Mouse (Mus musculus) urinary bladder, postnatal 36 days (tissue): ENCODE data around the gene Fads3.

Experiments
- DNase-seq, 2 experiments: peaks; one replicate each; pipeline ENCODE4 v3.0.0; 2022; ENCODE audit warnings: low spot score in 2 of 2, mixed read lengths in 1 of 2

The Fads3 gene

DNA sequence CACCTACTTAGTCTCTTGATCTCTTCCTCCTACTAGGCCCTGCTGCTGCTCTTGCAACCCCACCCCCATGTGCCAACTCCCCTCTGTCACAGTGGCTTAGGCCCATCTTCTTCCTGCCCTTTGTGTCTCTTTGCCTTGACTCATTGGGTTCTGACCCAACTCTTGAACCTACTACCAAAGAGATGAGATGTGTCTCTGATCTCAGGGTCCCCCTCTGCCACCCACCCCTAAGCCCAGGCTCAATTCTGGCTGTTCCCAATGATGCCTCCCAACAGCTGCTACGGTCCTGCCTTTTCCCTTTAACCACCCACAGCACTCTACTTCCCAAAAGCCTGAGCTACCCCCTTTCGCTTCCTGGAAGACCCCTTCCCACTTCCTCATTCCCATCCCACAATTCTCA, 19.4 kb upstream of the Fads3 start:
- no peak for DNase-seq

- DNase-seq: no peak
Measured at GRCm38 (mm10) chr19:10022414-10023303, 18.7 kb upstream of the Fads3 start.

DNA sequence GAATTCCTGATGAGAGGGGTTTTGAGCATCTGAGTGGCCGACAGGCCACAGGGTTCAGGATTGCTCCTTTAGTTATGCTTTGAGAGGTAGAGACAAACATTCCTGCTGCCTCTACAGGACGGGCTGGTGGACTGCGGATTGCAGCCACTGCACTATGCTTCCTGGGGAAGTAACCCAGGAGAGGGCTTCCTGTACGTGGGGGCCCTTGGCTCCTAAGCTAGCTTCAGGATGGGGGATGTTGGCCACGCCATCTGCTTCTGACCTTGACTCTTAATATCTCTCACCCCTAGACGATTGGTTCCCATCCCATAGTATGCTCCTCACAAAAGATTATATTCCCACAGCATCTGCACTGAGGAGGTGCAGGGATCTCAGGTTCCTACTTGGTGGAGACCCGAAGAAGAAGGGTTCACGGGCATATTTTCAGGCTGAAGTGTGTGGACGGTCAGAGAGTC, 18.0 kb upstream of the Fads3 start:
- DNase-seq: no peak

DNA sequence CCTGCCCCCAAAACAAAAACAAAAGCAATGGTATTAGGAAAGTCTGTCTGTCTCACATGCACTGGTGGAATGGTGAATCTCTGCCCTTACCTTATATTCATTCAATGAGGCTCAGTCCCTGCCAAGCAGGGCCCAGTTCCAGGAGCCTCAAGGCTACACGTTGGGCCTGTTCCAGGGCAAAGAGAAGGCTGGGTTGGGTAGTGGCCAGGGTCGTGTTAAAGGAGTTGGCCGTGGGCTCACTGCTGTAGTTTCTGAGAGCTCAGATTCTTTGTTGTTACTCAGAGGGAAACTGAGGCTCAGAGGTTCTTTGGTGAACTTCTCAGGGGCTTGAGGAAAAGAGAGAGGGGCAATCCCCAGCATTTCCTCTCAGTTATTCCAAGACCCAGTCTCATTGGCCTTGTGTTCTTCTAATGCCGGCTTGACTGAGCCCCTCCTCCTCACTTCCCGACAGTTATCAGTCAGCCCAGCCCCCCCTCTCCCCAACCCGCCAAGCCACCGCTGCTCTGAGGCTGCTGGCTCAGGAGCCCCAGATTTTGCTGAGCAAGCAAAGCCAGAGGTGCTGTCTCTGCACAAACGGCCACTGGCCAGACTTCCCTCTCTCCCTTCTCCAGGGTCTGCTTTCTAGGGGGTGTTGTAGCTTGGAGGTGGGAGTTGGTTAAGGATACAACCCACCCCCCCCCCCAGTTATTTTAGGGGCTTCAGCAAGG, 16.0 kb upstream of the Fads3 start:
- DNase-seq: peak in 1 of 2 experiments; percentile 70

DNA sequence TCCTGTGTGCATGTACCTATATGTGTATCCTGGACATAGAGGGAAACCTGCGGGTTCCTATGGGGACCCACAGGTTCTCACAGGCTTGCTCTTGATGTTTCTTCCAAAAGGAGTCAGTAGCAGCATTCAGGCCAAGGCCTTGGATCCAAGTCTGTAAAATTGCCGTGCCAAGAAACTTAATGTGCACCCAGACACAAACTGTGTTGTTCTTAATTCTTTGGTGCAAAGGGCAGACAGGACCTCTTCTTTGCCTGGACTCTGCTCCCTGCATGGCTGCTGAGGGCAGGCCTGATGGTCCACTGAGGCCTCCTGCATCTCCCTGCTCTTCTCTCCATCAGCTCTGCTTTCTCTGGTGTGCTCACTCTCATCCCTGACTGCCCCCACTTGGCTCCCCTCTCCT, 11.6 kb upstream of the Fads3 start:
- DNase-seq: no peak

- peak in 1 of 2 experiments; percentile 55 for DNase-seq
Measured at GRCm38 (mm10) chr19:10033211-10033973, 8.0 kb upstream of the Fads3 start.

GRCm38 (mm10) chr19:10034356-10034755, 7.0 kb upstream of the Fads3 start:
- no peak for DNase-seq

- DNase-seq: peak; percentile 74 to 75
Measured at GRCm38 (mm10) chr19:10034785-10035447, 6.5 kb upstream of the Fads3 start.

DNA sequence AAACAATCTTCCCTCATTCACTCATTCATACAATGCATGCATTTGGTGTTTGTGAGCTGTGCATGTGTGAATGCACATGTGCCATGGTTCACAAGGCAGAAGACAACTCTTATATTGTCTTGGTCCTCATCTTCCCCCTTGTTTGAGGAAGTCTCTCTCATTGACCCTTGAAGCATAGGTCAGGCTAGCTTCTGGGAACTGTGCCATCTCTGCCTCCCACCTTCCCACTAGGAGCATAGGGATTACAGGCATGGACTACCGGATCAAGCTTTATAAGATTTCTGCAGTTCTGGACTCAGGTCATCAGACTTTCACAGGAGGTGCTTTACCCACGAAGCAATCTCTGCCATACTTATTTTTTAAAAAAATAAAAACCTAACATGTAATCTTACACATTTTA, 3.8 kb upstream of the Fads3 start:
- no peak for DNase-seq

- no peak for DNase-seq
Measured at GRCm38 (mm10) chr19:10038364-10038763, 3.0 kb upstream of the Fads3 start.

DNA sequence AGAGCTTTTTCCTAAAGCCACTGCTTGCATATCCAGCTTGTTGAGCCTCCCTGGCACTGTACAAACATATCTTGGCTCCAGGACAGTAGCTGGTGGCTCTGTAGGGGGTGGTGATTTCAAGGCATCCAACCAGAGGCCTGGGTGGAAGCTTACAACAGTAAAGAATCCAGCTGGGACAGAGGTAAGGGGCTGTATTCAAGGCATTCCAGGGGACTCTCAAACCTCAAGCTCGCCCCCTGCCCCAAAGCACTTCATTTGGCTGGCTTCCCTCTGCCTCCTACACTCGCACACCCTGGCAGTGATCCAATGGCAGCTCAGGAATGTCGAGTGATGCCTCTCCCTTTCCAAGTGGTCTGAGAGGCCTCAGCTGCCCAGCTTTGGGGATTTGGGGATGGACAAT, 2.5 kb upstream of the Fads3 start:
- DNase-seq: no peak

GRCm38 (mm10) chr19:10039615-10040014, 1.8 kb upstream of the Fads3 start:
- no peak for DNase-seq

DNA sequence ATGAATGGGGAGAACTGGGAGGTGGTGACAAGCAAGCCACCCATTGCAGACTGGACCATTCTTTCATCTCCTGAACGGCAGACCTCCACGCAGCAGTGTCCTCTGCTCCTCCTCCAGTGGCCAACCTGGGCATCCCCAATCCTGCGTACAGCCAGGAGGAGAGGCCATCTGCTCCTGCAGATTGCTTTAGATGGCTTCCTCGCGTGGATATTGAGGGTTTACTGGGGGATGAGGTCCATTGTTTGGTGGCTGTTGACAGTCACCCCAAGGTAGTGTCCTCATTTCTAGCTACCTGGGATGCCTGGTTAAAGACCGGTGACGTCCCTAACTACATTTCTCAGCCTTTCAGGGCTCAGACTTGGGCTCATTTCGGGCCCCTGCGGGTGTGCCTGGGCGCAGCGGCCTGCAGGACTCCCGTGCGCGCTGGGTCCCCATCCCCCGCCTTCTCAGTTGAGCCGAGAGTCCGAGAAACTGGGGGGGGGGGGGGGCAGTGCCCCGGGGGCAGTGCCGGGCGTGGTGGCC, 442 bp upstream of the Fads3 start:
- no peak for DNase-seq

- DNase-seq: peak in 1 of 2 experiments; percentile 41
Measured at GRCm38 (mm10) chr19:10042232-10042631, 863 bp downstream of the Fads3 start.

DNA sequence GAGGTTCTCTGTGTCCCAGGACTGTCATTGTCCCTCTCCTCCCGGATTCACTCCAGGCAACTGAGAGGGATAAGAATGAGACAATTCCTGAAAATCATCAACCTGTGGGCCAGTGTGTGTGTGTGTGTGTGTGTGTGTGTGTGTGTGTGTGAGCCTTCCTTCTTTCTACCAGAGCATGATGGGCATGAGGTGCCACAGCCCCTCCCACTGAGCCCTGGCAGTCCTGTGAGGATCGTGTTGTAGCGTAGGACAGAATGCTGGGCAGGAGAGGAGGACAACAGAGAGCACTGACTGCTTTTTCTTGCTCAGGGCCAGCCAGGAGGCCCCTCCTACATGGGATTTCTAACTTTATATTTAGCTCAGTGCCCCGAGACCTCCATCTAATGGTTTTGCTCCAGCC, 1.4 kb downstream of the Fads3 start:
- DNase-seq: no peak

GRCm38 (mm10) chr19:10043643-10044042, 2.3 kb downstream of the Fads3 start:
- DNase-seq: peak in 1 of 2 experiments; percentile 65

GRCm38 (mm10) chr19:10045707-10046106, 4.3 kb downstream of the Fads3 start:
- DNase-seq: no peak

GRCm38 (mm10) chr19:10046346-10046745, 5.0 kb downstream of the Fads3 start:
- no peak for DNase-seq

- no peak for DNase-seq
Measured at GRCm38 (mm10) chr19:10046983-10047382, 5.6 kb downstream of the Fads3 start.

DNA sequence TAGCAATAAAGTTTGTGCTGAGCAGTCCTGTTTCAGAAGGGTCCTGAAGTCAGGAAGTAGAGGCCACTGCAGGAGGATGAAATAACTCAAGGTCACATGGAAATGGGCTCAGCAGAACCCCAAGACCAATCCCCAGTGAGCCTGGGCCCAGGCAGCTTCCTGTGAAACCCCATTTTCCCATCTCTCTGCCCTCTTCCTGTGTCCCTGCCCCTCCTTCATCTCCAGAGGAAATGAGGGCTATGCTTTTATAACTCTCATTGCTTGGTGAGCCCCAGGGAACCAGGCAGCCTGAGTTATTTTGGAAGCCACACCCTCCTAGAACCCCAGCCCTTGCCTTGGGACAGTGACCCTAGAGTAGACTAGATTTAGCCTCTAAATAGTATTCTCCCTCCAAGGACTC, 8.2 kb downstream of the Fads3 start:
- DNase-seq: no peak

GRCm38 (mm10) chr19:10050438-10050837, 9.1 kb downstream of the Fads3 start:
- no peak for DNase-seq
